Comparison of ENCODE assay signal across 7 mouse cellular contexts in genomic region chr2:4717769-4718661, GRCm38 (mm10). TPM values are rescaled to one million over a fixed set of nuclear protein-coding genes. Genes with fewer than 3 reads are reported as not detected.
DNase-seq lines count a peak whose midpoint lies in the region; ATAC-seq and TF ChIP-seq lines count a peak whose summit lies in the region.

Gene Bend7, plus strand, starts transcription at chr2:4717831.

- ATAC-seq in hindbrain, postnatal 0 days, result peak; percentile 80
- ATAC-seq in limb, embryonic 15.5 days (ENCODE audit: insufficient number of reproducible peaks, low FRiP score, low TSS enrichment, low read depth), result no peak
- peak; percentile 79 for ATAC-seq in midbrain, embryonic 16.5 days

- DNase-seq in adrenal gland, adult 2 months, result peak; percentile 79
- peak; percentile 16 for DNase-seq in cerebellum, adult 8-10 months
- DNase-seq in gastrocnemius, postnatal 14 days, result peak; percentile 19
- DNase-seq in hindbrain, postnatal 0 days (ENCODE audit: low spot score), result peak; percentile 44
- DNase-seq in thymus, postnatal 36 days, result peak; percentile 2 to 7

- TF ChIP-seq CTCF in hindbrain, postnatal 0 days (IDR thresholded peaks at IDR 0.05; ENCODE audit: low read depth), result no peak

- H3K36me3 ChIP-seq in hindbrain, postnatal 0 days (ENCODE audit: insufficient read depth, low read length), result no peaks in the 10 kb centered on the region
- H3K36me3 ChIP-seq in limb, embryonic 15.5 days, result no peaks in the 10 kb centered on the region
- H3K36me3 ChIP-seq in midbrain, embryonic 16.5 days (ENCODE audit: control insufficient read depth, insufficient read depth, low read length), result no peaks in the 10 kb centered on the region

- peak within 1 kb of the TSS; percentile 88 for H3K4me2 ChIP-seq in hindbrain, postnatal 0 days (ENCODE audit: low read depth, low read length)
- H3K4me2 ChIP-seq in limb, embryonic 15.5 days, result peak within 1 kb of the TSS; percentile 90
- H3K4me2 ChIP-seq in midbrain, embryonic 16.5 days (ENCODE audit: low read length), result peak within 1 kb of the TSS; percentile 87

- intact Hi-C loops in gastrocnemius, postnatal 14 days (cut with DNase I; ENCODE audit: low total_unique reads), result loop anchor here (10.0 kb wide), 1 partner anchor 147 kb away; no protein-coding TSS in a partner anchor

- H3K9ac ChIP-seq in hindbrain, postnatal 0 days (replicated peaks; ENCODE audit: low read length), result peak within 1 kb of the TSS; percentile 80
- H3K9ac ChIP-seq in limb, embryonic 15.5 days, result peak within 1 kb of the TSS; percentile 51
- peak within 1 kb of the TSS; percentile 82 for H3K9ac ChIP-seq in midbrain, embryonic 16.5 days (ENCODE audit: low read depth, low read length)

- WGBS in hindbrain, postnatal 0 days, result 2% methylated on average over 87 of the region's 124 CpGs
- under 1% methylated on average over 90 of the region's 124 CpGs for WGBS in limb, embryonic 15.5 days
- under 1% methylated on average over 86 of the region's 124 CpGs for WGBS in midbrain, embryonic 16.5 days

- no peaks in the 10 kb centered on the region for H3K4me1 ChIP-seq in hindbrain, postnatal 0 days (ENCODE audit: insufficient read depth, low read length)
- peaks cover 5% of the 10 kb centered on the region for H3K4me1 ChIP-seq in limb, embryonic 15.5 days
- peaks cover 14% of the 10 kb centered on the region for H3K4me1 ChIP-seq in midbrain, embryonic 16.5 days (ENCODE audit: control insufficient read depth, insufficient read depth, low read length)

- no peaks in the 10 kb centered on the region for H3K9me3 ChIP-seq in hindbrain, postnatal 0 days (ENCODE audit: low read length)
- H3K9me3 ChIP-seq in limb, embryonic 15.5 days, result no peaks in the 10 kb centered on the region
- H3K9me3 ChIP-seq in midbrain, embryonic 16.5 days (replicated peaks; ENCODE audit: control insufficient read depth, low read length, poor library complexity, severe bottlenecking), result no peaks in the 10 kb centered on the region

- no peaks in the 10 kb centered on the region for H3K27me3 ChIP-seq in hindbrain, postnatal 0 days (ENCODE audit: insufficient read depth, low read length)
- peaks cover 33% of the 10 kb centered on the region for H3K27me3 ChIP-seq in limb, embryonic 15.5 days
- H3K27me3 ChIP-seq in midbrain, embryonic 16.5 days (ENCODE audit: control insufficient read depth, insufficient read depth, low read depth, low read length), result no peaks in the 10 kb centered on the region

- peak within 1 kb of the TSS; percentile 90 for H3K4me3 ChIP-seq in hindbrain, postnatal 0 days (ENCODE audit: low read length)
- peak within 1 kb of the TSS; percentile 71 for H3K4me3 ChIP-seq in limb, embryonic 15.5 days
- H3K4me3 ChIP-seq in midbrain, embryonic 16.5 days (ENCODE audit: low read depth, low read length), result peak within 1 kb of the TSS; percentile 87

- H3K27ac ChIP-seq in hindbrain, postnatal 0 days, result peak within 1 kb of the TSS; percentile 69
- no peak within 1 kb of the TSS for H3K27ac ChIP-seq in limb, embryonic 15.5 days
- peak within 1 kb of the TSS; percentile 82 for H3K27ac ChIP-seq in midbrain, embryonic 16.5 days (ENCODE audit: low read length)

RNA-seq across cellular contexts. Expression of gene Bend7, which starts in this region (rescaled TPM):
- total RNA-seq in adrenal gland, adult 2 months (2021), result 10 to 100 TPM; 16.2 to 18.7 TPM
- polyA plus RNA-seq in adrenal gland, adult 2 months (2012; rRNA removed), result 9.9 and 12.9 TPM in 2 replicates
- 1 to 10 TPM; 2.0 to 2.9 TPM for total RNA-seq in gastrocnemius, postnatal 14 days (2021)
- total RNA-seq in hindbrain, postnatal 0 days (2014; rRNA removed), result 7.2 and 7.9 TPM in 2 replicates
- 4.7 and 5.6 TPM in 2 replicates for polyA plus RNA-seq in hindbrain, postnatal 0 days (2015; fragmentation: Nextera tagmentation; extraction: Ambion mirVana)
- polyA plus RNA-seq in limb, embryonic 15.5 days (2015; fragmentation: Nextera tagmentation; extraction: Ambion mirVana), result 2.1 and 3.0 TPM in 2 replicates
- polyA plus RNA-seq in midbrain, embryonic 16.5 days (2015; fragmentation: Nextera tagmentation; extraction: Ambion mirVana), result 6.0 and 6.2 TPM in 2 replicates

Comparison
In these comparisons a context has a peak if more than half of its experiments do, and no peak if none do; other contexts are left out.
1. DNase-seq: peak in every context shown above with its lines; median percentile 79 in adrenal gland, adult 2 months; 44 in hindbrain, postnatal 0 days; 19 in gastrocnemius, postnatal 14 days; 16 in cerebellum, adult 8-10 months; 4 in thymus, postnatal 36 days.